Mouse (Mus musculus): ENCODE data around the gene Hmg20b.

Gene Hmg20b

GRCm38 (mm10) chr10:81305663-81306062 lies 44.6 kb downstream of the Hmg20b start:
- DNase-seq (ENCODE audit: low spot score in 2 of 2): no peak

- DNase-seq (ENCODE audit: low spot score in 2 of 2): no peak
Measured at GRCm38 (mm10) chr10:81304597-81305238, 45.6 kb downstream of the Hmg20b start.

DNA sequence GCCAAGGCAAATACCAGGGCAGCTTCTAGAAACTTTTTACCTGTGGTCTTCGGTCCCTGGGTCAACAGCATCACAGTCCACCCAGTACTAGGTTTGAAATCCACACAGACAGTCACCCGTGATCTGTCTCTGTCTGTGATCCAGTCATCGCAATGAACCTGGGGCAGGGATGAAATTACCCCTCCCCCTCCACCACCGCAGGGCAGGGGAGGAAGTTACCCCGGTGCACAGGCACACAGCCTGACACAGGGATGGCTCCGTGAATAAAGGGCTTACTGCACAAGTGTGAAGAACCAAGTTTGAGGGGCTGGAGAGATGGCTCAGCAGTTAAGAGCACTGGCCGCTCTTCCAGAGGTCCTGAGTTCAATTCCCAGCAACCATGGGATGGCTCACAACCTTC lies 46.5 kb downstream of the Hmg20b start:
- DNase-seq (ENCODE audit: low spot score in 2 of 2): no peak

GRCm38 (mm10) chr10:81303258-81303657 lies 47.0 kb downstream of the Hmg20b start:
- DNase-seq (ENCODE audit: low spot score in 2 of 2): no peak

GRCm38 (mm10) chr10:81302781-81303218 lies 47.5 kb downstream of the Hmg20b start:
- DNase-seq (ENCODE audit: low spot score in 2 of 2): no peak

- DNase-seq (ENCODE audit: low spot score in 2 of 2): no peak
Measured at GRCm38 (mm10) chr10:81302288-81302687, 48.0 kb downstream of the Hmg20b start.

DNA sequence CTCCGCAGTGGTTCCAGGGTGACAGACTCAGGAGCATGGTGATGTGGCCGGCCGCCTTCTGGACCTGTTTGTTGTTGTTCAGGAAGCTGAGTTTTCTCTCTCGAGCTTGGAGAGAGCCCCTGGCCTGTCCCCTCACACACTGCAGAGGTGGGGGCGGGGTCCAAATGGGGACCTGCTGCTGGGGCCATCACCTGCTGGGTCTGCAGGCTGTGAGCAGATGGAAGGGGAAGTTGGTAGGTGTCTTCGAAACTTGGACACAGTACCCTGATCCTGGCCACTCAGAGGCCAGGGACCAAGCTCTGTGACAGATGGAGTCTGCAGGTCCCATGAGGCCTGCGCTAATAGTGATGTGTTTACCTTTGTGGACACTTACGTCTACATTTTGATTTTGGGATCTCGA lies 49.0 kb downstream of the Hmg20b start:
- DNase-seq (ENCODE audit: low spot score in 2 of 2): no peak

GRCm38 (mm10) chr10:81300352-81300907 lies 49.9 kb downstream of the Hmg20b start:
- no peak for DNase-seq (ENCODE audit: low spot score in 2 of 2)

DNA sequence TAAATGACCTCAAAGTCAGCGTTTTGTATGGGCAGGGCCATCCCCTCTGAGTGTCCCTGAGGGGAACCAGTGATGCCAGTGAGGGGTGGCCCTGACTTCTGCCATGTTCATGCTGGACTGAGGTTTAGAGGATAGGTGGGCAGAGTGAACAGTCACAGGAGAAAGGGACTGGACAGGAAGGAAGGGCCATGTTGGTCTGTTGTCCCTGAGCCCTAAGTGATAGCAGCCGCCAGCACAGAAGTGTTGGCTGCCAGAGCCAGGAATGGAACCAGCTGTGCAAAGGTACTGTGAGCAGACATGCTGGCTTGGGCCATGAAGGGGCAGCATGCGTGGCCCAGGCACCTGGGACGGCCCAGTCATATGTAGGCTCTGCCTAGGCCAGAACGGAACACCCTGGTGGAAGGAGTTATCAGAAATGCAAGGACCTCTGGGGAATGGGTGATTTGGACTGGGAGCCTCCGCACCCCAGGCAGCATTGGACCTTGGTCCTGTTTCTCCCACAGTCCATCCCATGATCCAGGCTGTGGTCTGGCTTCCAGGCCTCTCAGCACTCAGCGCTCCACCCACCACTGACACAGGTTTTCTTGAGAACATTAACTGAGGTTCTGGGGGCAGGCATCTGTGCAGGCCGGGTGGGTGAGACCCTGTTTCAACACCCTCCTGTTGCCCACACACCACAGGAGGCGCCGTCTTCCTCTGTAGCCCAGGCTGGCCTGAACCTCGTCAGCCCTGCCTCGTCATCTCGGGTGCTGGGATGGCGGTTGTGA lies 50.5 kb downstream of the Hmg20b start:
- no peak for DNase-seq (ENCODE audit: low spot score in 2 of 2)

GRCm38 (mm10) chr10:81298369-81299100 lies 51.7 kb downstream of the Hmg20b start:
- DNase-seq (ENCODE audit: low spot score in 2 of 2): no peak

DNA sequence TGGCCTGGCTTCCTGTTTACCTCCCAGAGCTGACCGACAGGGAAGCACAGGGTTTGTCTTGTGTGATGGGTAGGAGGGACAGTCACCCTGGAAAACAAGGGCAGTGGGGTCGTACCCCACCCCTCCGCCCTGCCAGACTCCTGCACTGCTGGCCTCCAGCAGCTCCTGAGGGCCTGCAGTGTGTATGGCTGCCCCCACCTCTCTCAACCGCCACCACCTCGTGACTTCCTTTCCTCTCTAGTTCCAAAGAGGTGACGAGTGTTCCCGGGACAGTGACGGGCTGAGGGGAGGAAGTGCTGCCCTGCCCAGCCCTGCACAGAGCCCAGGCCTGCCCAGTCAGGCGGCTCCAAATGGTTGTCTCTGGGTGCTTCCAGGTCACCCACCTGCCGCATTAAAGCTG lies 52.4 kb downstream of the Hmg20b start:
- no peak for DNase-seq (ENCODE audit: low spot score in 2 of 2)

DNA sequence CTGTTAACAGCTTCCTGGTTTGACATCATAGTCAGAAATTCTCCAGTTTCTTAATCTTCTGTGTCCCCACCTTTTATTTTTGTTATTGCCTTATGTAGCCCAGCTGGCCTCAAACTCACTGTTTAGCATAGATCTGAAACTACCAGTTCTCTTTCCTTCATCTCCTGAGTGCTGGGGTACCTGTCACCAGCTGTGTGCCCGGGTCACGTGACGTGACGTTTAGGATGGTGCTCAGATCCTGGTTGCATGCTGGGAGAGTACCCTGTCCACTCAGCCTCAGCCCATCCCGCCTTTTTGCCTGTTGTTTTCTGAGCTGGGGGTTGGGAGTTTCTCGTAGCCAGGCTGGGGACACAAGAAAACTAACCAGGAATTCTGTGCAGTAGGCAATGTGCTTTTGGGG lies 53.0 kb downstream of the Hmg20b start:
- no peak for DNase-seq (ENCODE audit: low spot score in 2 of 2)
